Mouse (Mus musculus) G1E-ER4 (cell line): Measurements from ENCODE around the gene Nptx1. TPM values are rescaled to one million over a fixed set of nuclear protein-coding genes. Genes with fewer than 3 reads are reported as not detected.

Experiments
- GATA1 ChIP-seq: IDR thresholded peaks from one replicate; pipeline ENCODE4 v1.8.0; 2012; ENCODE audit warnings: low read length, inconsistent platforms
- polyA plus RNA-seq: library from polyadenylated mRNA; stranded (reverse); fragments of >175 nt; gene quantifications from 2 replicates; pipeline ENCODE4 v1.2.3, GENCODE M21; 2012

Nptx1 gene
- not detected in 2 replicates for polyA plus RNA-seq

DNA sequence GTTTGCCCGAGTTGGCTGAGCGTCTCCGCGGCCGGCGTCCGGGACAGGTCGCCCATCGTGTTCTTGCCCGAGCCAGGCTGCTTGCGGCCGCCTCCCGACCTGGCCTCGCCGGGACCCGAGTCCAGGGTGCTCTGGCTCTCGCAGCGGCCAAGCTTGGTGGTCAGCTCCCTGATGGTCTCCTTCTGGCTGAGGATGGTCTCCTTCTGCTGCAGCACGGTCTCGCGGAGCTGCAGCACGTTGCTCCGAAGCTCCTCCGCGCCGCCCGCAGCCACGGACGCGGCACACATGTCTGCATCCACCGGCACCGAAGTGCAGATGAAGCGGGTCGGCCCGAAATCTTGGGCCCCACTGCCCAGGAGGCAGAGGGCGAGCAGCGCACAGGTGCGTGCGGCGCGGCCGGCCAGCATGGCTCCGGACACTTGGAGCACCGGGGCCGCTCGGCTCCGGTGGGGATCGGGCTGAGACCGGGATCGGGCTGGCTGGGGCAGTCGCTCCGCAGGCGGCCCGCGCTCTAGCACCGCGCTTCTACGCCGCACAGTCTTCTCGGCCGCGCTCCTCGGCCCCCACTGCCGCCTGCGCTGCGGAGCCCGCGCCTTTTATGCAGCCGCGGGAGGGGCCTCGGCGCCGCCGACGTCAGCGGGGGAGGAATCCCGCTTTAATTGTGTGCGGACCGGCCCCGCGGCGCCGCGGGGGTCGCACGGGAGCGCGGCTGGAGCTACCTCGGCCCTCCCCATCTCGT is at the start of gene Nptx1:
TSS of gene Nptx1 (minus strand) at position 571 of the 739 bp plus-strand sequence.
- TF ChIP-seq GATA1, result no peak

- TF ChIP-seq GATA1, result no peak
Observed at GRCm38 (mm10) chr11:119593966-119594365, 46.4 kb upstream of the Nptx1 start.

DNA sequence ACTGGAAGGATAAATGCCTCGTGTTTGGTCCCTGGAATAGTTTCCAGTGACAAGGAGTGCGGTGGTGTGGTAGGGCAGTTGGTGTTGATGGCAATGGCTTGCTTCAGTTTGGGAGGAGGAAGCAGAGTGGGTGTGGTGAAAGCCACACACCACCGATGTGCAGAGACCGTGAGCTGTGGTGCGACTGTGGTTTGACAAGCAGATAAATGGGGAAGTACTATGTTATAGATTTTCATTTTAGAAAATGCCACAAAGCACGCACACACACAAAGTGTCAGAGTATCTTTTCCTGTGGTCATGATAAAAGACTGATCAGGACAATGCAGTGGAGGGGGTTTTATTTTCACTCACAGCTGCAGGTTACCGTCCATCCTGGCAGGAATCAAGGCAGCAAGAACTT is 41.7 kb upstream of the Nptx1 start:
- peak; percentile 34 for TF ChIP-seq GATA1

DNA sequence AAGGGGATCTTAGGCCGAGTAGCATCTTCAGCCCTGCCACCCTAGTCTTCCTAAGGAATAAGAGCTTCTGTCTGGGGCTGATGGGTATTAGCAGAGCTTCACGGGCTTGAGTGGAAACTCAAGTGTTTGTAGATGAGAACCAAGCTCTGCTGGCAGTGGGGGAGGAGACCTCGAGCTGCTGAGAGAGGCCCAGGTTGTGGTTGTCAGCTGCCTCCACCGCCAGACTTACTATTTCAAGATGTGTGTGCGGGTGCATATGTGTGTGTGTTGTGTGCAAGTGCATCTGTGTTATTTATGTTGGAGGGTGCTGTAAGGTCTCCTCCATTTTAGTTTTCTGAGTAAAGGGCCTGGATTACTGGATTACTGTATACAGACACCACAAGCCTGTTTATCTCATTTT is 39.6 kb upstream of the Nptx1 start:
- no peak for TF ChIP-seq GATA1

- no peak for TF ChIP-seq GATA1
Observed at GRCm38 (mm10) chr11:119586511-119586910, 39.0 kb upstream of the Nptx1 start.

DNA sequence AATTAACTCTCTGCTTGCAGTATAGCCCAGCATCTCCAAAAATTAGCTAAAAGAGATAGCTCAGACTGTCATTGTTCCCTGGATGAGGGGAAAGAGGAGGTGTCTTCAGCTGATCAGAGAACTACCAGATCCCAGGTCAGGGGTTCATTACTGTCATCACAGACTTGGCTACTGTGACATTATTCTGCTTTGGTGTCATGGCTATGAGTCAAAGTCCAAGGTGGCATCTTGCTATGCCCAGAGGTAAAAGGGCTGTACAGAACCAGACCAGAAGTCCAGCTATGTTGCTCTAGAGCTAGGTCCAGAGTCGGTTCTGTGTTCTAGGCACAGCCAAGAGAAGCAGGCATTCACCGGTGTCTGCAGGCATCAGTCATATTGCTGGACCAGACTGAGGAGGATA is 30.2 kb upstream of the Nptx1 start:
- no peak for TF ChIP-seq GATA1

- no peak for TF ChIP-seq GATA1
Observed at GRCm38 (mm10) chr11:119576855-119577254, 29.3 kb upstream of the Nptx1 start.

DNA sequence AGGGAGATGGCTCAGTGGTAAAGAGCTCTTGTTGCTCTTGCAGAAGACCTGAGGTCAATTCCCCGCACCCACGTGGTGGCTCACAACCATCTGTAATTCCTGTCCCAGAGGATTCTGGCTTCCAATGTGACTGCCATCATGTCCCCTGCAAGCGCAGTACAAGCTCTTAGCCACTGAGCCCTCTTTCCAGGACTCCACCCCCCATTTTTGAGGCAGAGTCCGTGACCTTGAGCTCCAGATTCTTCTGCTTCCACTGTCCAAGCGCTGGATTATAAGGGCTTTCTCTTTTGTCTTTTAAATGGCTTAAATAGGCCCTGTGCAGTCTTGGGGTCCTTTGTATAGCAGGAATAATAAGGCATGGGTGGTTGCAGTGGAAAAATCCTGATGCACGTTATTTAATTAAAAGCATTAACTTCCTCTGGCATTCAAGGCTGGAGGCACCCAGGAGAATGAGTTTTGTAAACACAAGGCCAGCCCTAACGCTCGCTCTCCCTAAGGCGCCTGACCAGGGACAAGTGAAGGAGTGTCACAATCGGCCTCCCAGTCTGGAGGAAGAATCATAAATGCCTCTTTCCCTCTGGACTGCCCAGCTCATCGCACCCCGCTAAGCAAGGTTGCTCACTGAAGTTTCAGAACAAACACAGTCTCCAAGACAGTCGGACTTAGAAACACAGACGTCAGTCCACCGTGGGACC is 24.9 kb upstream of the Nptx1 start:
- TF ChIP-seq GATA1, result no peak

DNA sequence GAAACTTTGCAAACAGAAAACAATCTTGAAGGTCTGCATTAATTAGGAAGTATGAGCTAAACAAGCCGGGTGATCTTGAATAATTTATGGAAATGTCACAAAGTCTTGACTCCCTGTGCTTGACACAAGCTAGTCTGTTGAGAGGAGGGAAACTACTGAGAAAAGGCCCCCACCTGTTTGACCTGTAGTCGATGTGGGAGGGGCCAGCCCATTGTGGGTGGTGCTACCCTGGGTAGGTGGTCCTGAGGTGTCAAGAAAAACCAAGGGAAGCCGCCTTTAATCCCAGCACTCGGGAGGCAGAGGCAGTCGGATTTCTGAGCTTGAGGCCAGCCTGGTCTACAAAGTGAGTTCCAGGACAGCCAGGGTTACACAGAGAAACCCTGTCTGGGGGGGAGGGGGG is 18.6 kb upstream of the Nptx1 start:
- no peak for TF ChIP-seq GATA1

DNA sequence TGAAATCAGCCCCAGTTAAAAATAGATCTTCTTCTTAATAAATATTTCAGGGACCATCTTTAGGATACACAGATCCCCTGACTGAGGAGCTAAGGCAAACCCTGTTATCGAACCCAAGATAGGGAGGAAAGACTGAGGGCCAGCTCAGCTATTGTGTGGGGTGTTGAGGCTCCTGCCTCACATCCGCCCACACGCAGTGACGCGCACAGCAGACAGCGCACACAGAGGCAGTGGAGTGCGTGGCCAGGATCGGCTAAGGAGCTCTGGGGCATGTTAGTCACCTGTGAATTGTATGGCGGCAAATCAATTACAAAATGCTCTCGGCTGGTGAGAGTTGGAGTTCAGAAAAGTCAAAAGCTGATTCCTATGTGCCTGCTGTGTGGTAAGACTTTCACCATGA is 18.1 kb upstream of the Nptx1 start:
- no peak for TF ChIP-seq GATA1

DNA sequence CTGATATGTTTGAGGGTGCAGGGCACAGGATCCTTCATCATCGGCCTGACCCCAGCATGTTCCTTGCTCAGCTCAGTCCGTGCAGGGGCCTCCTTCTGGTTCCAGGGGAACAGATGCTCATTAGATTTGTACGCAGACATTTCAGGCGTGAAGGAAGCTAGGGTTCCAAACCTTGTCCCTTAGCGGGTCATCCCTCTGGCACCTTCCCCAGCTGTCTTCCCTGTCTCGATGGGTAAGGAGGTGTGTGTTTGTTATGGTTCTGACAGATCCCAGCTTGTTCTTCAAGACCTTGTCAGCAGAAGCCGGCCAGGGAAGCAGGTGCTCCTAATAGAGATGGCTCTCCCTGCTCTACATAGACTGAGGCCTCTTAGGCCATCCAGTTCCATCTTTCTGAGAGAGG is 17.5 kb upstream of the Nptx1 start:
- TF ChIP-seq GATA1, result no peak

DNA sequence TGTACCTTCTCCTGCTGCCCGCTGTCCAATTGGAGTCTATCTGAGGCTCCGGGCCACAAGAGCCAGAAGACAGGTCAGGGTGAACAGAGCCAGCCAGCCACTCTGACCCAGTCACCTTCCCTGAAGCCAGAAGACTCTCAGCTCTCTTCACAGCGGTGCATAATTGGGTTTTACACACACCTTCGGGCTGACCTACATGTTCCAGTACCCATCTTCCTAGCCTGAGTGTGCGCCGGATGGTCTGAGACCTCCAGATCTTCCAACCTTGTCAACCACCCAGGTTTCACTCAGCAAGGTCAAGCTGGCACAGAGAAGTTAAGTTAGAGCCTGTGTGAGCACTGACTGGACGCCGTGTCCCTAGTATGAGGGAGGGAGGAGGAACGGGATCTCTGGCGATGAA is 16.8 kb upstream of the Nptx1 start:
- no peak for TF ChIP-seq GATA1

- no peak for TF ChIP-seq GATA1
Observed at GRCm38 (mm10) chr11:119563166-119563565, 15.6 kb upstream of the Nptx1 start.

- no peak for TF ChIP-seq GATA1
Observed at GRCm38 (mm10) chr11:119562286-119562685, 14.7 kb upstream of the Nptx1 start.

DNA sequence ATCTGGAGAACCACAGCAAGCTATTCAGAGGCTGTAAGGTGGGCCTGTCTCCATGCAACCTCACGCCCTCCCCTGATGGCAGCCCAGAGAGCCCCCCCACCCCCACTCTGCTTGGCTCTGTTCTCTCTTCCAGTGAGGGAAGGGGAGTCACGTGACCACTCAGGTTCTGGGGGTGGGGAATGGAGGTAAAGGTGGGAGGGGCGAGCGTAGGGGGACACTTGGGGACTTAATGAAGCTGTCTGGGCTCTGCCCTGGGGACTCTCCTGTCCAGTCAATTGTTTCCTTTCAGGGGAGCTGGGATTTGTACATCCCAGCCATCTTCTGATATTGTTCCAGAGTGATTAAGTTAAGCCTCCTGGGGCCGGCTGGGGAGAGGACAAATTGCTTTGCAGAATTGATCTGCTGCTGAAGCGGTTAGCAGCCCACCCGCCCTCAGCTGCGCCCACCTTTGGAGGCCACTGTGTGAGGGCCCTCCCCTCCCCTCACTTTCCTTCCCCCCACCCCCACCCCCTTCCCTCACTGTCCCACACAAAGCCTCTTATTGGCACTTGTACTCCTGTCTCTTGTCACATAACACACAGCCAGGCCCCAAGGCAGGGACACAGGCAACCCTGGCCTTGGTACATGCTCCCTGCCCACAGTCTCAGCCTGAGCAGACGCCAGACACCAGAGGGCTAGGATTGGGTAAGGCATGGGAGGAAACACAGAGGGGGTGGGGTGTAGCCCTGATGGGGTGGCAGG is 11.5 kb upstream of the Nptx1 start:
- TF ChIP-seq GATA1, result no peak
